Mouse (Mus musculus): ENCODE measurements around the gene Taf6.

The Taf6 gene

DNA sequence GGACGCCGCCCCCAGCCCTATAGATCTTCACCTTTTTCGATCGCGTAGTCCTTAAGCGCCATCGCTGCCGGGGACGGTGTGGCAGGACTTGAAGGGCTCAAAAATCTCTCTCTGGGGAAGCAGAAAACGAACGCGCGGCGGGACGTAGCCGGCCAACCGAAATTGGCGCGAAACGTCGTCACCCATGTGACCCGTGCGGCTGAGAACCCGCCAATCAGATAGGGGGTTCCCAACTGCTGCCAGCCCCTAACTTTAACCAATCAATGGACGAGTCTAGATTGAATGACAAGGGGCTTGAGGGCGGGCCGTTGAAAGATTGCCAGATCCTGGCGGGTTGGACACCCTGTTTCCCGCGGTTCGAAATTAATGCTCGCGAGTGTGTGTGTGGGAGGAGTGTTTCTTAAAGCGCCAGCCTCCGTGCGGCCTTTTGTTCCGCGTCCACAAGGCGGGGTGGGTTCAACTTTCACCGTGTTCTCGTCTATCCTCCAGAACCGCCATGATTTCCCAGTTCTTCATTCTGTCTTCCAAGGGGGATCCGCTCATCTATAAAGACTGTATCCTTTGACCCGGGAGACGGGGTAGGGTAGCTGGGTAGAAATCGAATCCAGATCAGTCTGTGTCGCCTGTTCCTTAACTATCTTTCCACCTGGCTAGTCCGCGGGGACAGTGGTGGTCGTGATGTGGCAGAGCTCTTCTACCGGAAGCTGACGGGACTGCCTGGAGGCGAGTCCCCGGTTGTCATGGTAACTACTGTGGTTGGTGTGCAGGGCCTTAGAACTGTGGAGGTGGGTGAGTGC is 15.4 kb downstream of the Taf6 start, which contains the start of the genes Ap4m1 and Mcm7:
Ap4m1 (plus strand) TSS at position 308 of the 797 bp plus-strand sequence.
Mcm7 (minus strand) TSS at position 728 of the 797 bp plus-strand sequence.
- DNase-seq (ENCODE audit: extremely low read depth, low read depth) = peak; percentile 96

GRCm38 (mm10) chr5:138170936-138171561 is 16.2 kb downstream of the Taf6 start:
- peak; percentile 85 for DNase-seq (ENCODE audit: extremely low read depth, low read depth)

- DNase-seq (ENCODE audit: extremely low read depth, low read depth) = no peak
Measured at GRCm38 (mm10) chr5:138165594-138165993, 21.7 kb downstream of the Taf6 start.

GRCm38 (mm10) chr5:138163610-138164009 is 23.6 kb downstream of the Taf6 start:
- no peak for DNase-seq (ENCODE audit: extremely low read depth, low read depth)

- no peak for DNase-seq (ENCODE audit: extremely low read depth, low read depth)
Measured at GRCm38 (mm10) chr5:138163046-138163445, 24.2 kb downstream of the Taf6 start.

DNA sequence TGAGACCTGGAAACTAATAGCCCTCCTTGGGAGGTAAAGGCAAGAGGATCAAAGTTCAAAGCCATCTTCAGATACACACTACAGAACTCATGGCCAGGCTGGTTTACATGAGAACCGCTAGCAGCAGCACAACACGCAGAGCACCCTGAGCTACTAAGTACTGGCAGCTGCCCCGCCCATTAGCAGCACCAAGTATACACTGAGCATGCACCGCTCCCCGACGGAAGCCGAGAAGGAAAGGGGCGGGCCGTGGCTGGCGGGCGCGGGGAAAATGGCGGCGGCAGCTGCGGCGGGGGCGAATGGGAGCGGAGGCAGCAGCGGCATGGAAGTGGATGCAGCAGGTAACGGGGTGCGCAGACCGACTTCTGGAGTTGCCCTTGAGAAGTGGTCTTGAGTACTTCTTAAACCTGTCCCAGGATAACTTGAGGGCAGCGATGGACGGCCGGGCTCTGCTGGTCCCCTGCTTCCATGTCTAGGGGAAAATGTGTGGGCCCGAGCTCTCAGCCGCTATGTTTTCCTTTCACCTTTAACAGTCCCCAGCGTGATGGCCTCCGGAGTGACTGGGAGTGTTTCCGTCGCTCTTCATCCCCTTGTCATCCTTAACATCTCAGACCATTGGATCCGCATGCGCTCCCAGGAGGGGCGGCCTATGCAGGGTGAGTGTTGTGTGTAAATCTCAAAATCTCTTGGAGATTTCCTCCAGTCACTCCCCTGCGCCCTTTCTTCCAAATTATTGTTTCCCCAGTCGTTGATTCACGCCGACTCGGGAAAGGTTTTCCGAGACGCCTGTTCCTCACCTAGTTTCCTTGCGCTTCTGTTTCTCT is 26.2 kb downstream of the Taf6 start, which contains the start of gene Cops6:
Cops6 (plus strand) TSS at position 230 of the 824 bp plus-strand sequence.
- peak; percentile 80 for DNase-seq (ENCODE audit: extremely low read depth, low read depth)

GRCm38 (mm10) chr5:138160224-138160762 is 27.0 kb downstream of the Taf6 start:
- DNase-seq (ENCODE audit: extremely low read depth, low read depth) = no peak

GRCm38 (mm10) chr5:138155443-138155976 is 31.7 kb downstream of the Taf6 start, which contains the start of gene Zfp113:
Zfp113 (minus strand) TSS chr5:138155744.
- DNase-seq (ENCODE audit: extremely low read depth, low read depth) = peak; percentile 97

DNA sequence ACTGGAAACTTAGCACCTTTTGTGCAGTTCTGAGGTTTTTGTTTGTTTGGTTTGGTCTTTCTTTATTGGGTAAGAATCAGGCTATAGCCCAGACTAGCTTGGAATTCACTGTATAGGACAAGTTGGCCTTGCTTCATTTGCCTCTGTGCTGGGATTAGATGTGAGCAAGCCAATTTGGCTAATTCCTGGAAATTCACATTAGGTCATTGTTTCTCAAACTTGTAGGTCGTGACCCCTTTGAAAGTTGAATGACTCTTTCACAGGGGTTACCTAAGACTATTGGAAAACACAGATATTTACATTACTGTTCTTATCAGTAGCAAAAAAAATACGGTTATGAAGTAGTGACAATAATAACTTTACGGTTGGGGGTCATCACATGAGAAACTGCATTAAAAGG is 32.9 kb downstream of the Taf6 start:
- no peak for DNase-seq (ENCODE audit: extremely low read depth, low read depth)

DNA sequence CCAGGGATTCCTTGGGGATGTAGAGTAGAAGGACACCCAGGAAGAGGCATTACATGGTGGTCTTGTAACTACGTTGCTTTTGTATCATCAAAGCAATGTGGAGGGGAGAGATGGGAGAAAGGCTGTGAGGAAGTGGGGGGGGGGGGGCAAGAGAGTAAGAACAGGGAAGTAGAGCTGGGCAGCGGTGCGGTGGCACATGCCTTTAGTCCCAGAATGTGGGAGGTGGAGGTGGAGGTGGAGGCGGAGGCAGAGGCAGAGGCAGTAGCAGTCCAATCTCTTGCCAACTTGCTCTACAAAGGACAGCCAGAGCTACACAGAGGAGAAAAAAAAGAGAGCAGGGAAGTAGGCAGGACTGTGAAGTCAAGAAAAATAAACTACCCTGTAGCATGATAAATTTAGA is 48.7 kb downstream of the Taf6 start:
- no peak for DNase-seq (ENCODE audit: extremely low read depth, low read depth)

DNA sequence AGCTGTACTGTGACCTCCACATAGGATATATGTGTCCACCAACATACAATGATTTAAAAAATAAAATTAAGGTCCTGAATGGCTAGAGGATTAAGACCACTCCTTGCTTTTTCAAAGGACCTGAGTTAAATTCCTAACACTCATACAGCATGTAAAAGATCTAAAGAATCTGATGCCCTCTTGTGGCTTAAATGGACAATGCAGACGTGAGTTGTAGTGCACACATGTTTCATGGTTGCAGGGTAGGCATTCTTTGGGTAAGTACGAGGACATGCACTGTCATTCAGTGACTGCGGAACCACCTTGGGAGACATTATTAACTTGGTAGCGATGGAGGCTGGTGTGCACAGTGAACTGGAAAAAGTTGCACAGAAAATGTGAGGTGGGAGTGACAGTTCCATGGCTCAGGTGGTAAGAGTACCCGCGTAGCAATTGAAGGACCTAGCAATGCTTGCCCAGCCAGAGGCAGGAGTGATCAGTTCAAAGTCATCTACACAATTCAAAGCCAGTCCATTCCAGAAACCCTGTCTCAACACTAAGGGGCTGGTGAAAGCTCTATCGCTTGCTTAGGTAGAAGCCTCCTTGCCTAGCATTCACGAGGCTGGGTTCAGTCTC is 49.2 kb downstream of the Taf6 start:
- peak; percentile 63 for DNase-seq (ENCODE audit: extremely low read depth, low read depth)

- DNase-seq (ENCODE audit: extremely low read depth, low read depth) = peak; percentile 38
Measured at GRCm38 (mm10) chr5:138137257-138137656, 50.0 kb downstream of the Taf6 start.

- no peak for DNase-seq (ENCODE audit: extremely low read depth, low read depth)
Measured at GRCm38 (mm10) chr5:138132425-138133064, 54.7 kb downstream of the Taf6 start.
